Mouse (Mus musculus) small intestine, adult 2 months (tissue): ENCODE data around the gene Tbxa2r.

Experiments
- CTCF ChIP-seq: fragments of 200-500 bp; IDR thresholded peaks from 2 replicates; pipeline ENCODE4 v1.5.1; 2012; ENCODE audit warnings: low read depth, mild to moderate bottlenecking, control low read depth, inconsistent platforms, low read length, moderate library complexity, mixed read lengths; ENCODE audit not compliant: insufficient replicate concordance, insufficient read length; ENCODE audit errors: extremely low read depth
- POLR2A ChIP-seq: fragments of 200-500 bp; IDR thresholded peaks from 2 replicates; pipeline ENCODE4 v1.6.1; 2012; ENCODE audit warnings: low read depth, mild to moderate bottlenecking, control low read depth, inconsistent platforms, low read length, moderate library complexity

- TF ChIP-seq POLR2A (no peak), CTCF (no peak)
These were observed 11.3 kb upstream of the Tbxa2r start for GRCm38 (mm10) chr10:81317273-81317672.
